ENCODE assay signal across 17 mouse cellular contexts in genomic region chr2:147010141-147010540, GRCm38 (mm10). TPM values are rescaled to one million over a fixed set of nuclear protein-coding genes. Genes with fewer than 3 reads are reported as not detected.
DNase-seq lines count a peak whose midpoint lies in the region; ATAC-seq lines count a peak whose summit lies in the region.
"Had no signal": no experiment of that assay in that cellular context is flagged by ENCODE, and none has a peak within 500 bp of the region (broad histone marks: within the 10 kb centered on the region; RNA-seq: fewer than 3 reads in every experiment).

No protein-coding gene starts in this region.

- DNase-seq in CD4-positive, CD25-positive, alpha-beta regulatory T cell, adult 2 months (ENCODE audit: low read depth, low spot score): peak; percentile 20
- DNase-seq in B cell, adult 2 months: peak; percentile 50 to 51
- DNase-seq in T-cell, adult 2 months (ENCODE audit: low spot score): peak; percentile 39
- no peak for DNase-seq in thymus, postnatal 14 days
- DNase-seq in adrenal gland, postnatal 10 days: no peak
- DNase-seq in testis, postnatal 10 days (ENCODE audit: low spot score): no peak
- DNase-seq: adrenal gland, postnatal 36 days; cerebellum, adult 9-11 months; forebrain, postnatal 0 days; heart, postnatal 10 days; left cerebral cortex, postnatal 4 days; lung, adult 2 months; midbrain, embryonic 14.5 days had no signal

- no peak for ATAC-seq in CD4-positive, CD25-positive, alpha-beta regulatory T cell, adult 4 months
- ATAC-seq in monocyte, adult 5-6 weeks (replicated peaks; ENCODE audit: insufficient number of reproducible peaks, low FRiP score, low TSS enrichment, poor library complexity, severe bottlenecking): peak; percentile 20; the same call in 1 of the 2 replicates
- ATAC-seq: activated CD4-positive, CD25-positive, alpha-beta regulatory T cell, adult 4 months; forebrain, postnatal 0 days; intestine, embryonic 16.5 days had no signal

RNA-seq across cellular contexts. Expression of gene Xrn2, which starts 2.7 kb away (rescaled TPM):
- polyA plus RNA-seq in CD4-positive, CD25-positive, alpha-beta regulatory T cell, adult 4 months (2017; shearing (Covaris generic)): 100 to 1,000 TPM; 166 to 178 TPM
- 330 to 349 TPM (median 340 TPM) in 3 replicates for total RNA-seq in monocyte, adult 5-6 weeks (2017)
- 10 to 100 TPM; 54.7 to 64.9 TPM for total RNA-seq in adrenal gland, postnatal 10 days (2021)

Comparison
In these comparisons a context has a peak if more than half of its experiments do, and no peak if none do; other contexts are left out.
1. DNase-seq: peak in CD4-positive, CD25-positive, alpha-beta regulatory T cell, adult 2 months (single experiment), B cell, adult 2 months (2 of 2) and T-cell, adult 2 months (single experiment); none in thymus, postnatal 14 days (single experiment), adrenal gland, postnatal 10 days (single experiment) and testis, postnatal 10 days (single experiment).